Mouse (Mus musculus): ENCODE measurements around the gene Zcchc7. TPM values are rescaled to one million over a fixed set of nuclear protein-coding genes. Genes with fewer than 3 reads are reported as not detected.
A peak's percentile ranks its signal among the peaks of the same experiment; 100 is the strongest.

The Zcchc7 gene
- polyA plus RNA-seq, 1 experiment from 2014 or later = 23.5 TPM

GRCm38 (mm10) chr4:44974331-44974730, 218.7 kb downstream of the Zcchc7 start:
- Histone ChIP-seq H3K4me2 (ENCODE audit: low read depth, low read length) (no peak overlapping the region), H3K9ac (ENCODE audit: low read length) (no peak overlapping the region), H3K4me1 (ENCODE audit: control insufficient read depth, insufficient read depth, low read length) (peaks cover 5% of the 10 kb centered on the region), H3K27ac (ENCODE audit: low read length) (no peak overlapping the region), H3K4me3 (ENCODE audit: low read length) (no peak overlapping the region), H3K27me3 (ENCODE audit: control insufficient read depth, insufficient read depth, low read length) (no peaks in the 10 kb centered on the region), H3K36me3 (ENCODE audit: control insufficient read depth, insufficient read depth) (no peaks in the 10 kb centered on the region), H3K9me3 (replicated peaks; ENCODE audit: control insufficient read depth, low read length) (peaks cover 3% of the 10 kb centered on the region; the same call in 1 of the 2 replicates)
- 74% methylated on average over 8 of the region's 8 CpGs for WGBS
- no peak for ATAC-seq (replicated peaks; ENCODE audit: extremely low read depth, insufficient read depth, low FRiP score)

GRCm38 (mm10) chr4:44976026-44976615, 220.4 kb downstream of the Zcchc7 start:
- Histone ChIP-seq H3K36me3 (ENCODE audit: control insufficient read depth, insufficient read depth) (no peaks in the 10 kb centered on the region), H3K9ac (ENCODE audit: low read length) (no peak overlapping the region), H3K9me3 (replicated peaks; ENCODE audit: control insufficient read depth, low read length) (peaks cover 3% of the 10 kb centered on the region; the same call in 1 of the 2 replicates), H3K27ac (ENCODE audit: low read length) (no peak overlapping the region), H3K4me1 (ENCODE audit: control insufficient read depth, insufficient read depth, low read length) (peaks cover 14% of the 10 kb centered on the region), H3K27me3 (ENCODE audit: control insufficient read depth, insufficient read depth, low read length) (no peaks in the 10 kb centered on the region), H3K4me3 (ENCODE audit: low read length) (no peak overlapping the region), H3K4me2 (ENCODE audit: low read depth, low read length) (no peak overlapping the region)
- ATAC-seq (replicated peaks; ENCODE audit: extremely low read depth, insufficient read depth, low FRiP score) = no peak
- WGBS = 65% methylated on average over 6 of the region's 6 CpGs

- Histone ChIP-seq H3K4me1 (ENCODE audit: control insufficient read depth, insufficient read depth, low read length) (peaks cover 17% of the 10 kb centered on the region), H3K27me3 (ENCODE audit: control insufficient read depth, insufficient read depth, low read length) (no peaks in the 10 kb centered on the region), H3K36me3 (ENCODE audit: control insufficient read depth, insufficient read depth) (no peaks in the 10 kb centered on the region), H3K9ac (ENCODE audit: low read length) (no peak overlapping the region), H3K4me3 (ENCODE audit: low read length) (no peak overlapping the region), H3K4me2 (ENCODE audit: low read depth, low read length) (no peak overlapping the region), H3K27ac (ENCODE audit: low read length) (no peak overlapping the region), H3K9me3 (replicated peaks; ENCODE audit: control insufficient read depth, low read length) (peaks cover 3% of the 10 kb centered on the region; the same call in 1 of the 2 replicates)
- no peak for ATAC-seq (replicated peaks; ENCODE audit: extremely low read depth, insufficient read depth, low FRiP score)
- 85% methylated on average over 10 of the region's 10 CpGs for WGBS
Observed at GRCm38 (mm10) chr4:44976921-44977710, 221.4 kb downstream of the Zcchc7 start.

- Histone ChIP-seq H3K4me2 (ENCODE audit: low read depth, low read length) (no peak overlapping the region), H3K27me3 (ENCODE audit: control insufficient read depth, insufficient read depth, low read length) (no peaks in the 10 kb centered on the region), H3K9me3 (replicated peaks; ENCODE audit: control insufficient read depth, low read length) (peaks cover 3% of the 10 kb centered on the region; the same call in 1 of the 2 replicates), H3K27ac (ENCODE audit: low read length) (no peak overlapping the region), H3K4me3 (ENCODE audit: low read length) (no peak overlapping the region), H3K4me1 (ENCODE audit: control insufficient read depth, insufficient read depth, low read length) (peaks cover 28% of the 10 kb centered on the region), H3K36me3 (ENCODE audit: control insufficient read depth, insufficient read depth) (no peaks in the 10 kb centered on the region), H3K9ac (ENCODE audit: low read length) (no peak overlapping the region)
- ATAC-seq (replicated peaks; ENCODE audit: extremely low read depth, insufficient read depth, low FRiP score) = no peak
- 78% methylated on average over 5 of the region's 5 CpGs for WGBS
Observed at GRCm38 (mm10) chr4:44978175-44978574, 222.5 kb downstream of the Zcchc7 start.

GRCm38 (mm10) chr4:44979794-44980338, 224.2 kb downstream of the Zcchc7 start:
- H3K27ac ChIP-seq (ENCODE audit: low read length) = no peak overlapping the region
- H3K4me3 ChIP-seq (ENCODE audit: low read length) = no peak overlapping the region
- no peak for ATAC-seq (replicated peaks; ENCODE audit: extremely low read depth, insufficient read depth, low FRiP score)
- H3K4me2 ChIP-seq (ENCODE audit: low read depth, low read length) = no peak overlapping the region
- H3K36me3 ChIP-seq (ENCODE audit: control insufficient read depth, insufficient read depth) = 0 out of 2 replicates have a peak, but pooled peaks cover 2% of the 10 kb centered on the region
- 63% methylated on average over 7 of the region's 7 CpGs for WGBS
- no peak overlapping the region for H3K9ac ChIP-seq (ENCODE audit: low read length)
- no peaks in the 10 kb centered on the region for H3K27me3 ChIP-seq (ENCODE audit: control insufficient read depth, insufficient read depth, low read length)
- peaks cover 29% of the 10 kb centered on the region for H3K4me1 ChIP-seq (ENCODE audit: control insufficient read depth, insufficient read depth, low read length)
- H3K9me3 ChIP-seq (replicated peaks; ENCODE audit: control insufficient read depth, low read length) = peaks cover 3% of the 10 kb centered on the region; the same call in 1 of the 2 replicates

- peak; percentile 94 for ATAC-seq (replicated peaks; ENCODE audit: extremely low read depth, insufficient read depth, low FRiP score)
- Histone ChIP-seq H3K4me1 (ENCODE audit: control insufficient read depth, insufficient read depth, low read length) (peaks cover 29% of the 10 kb centered on the region), H3K36me3 (ENCODE audit: control insufficient read depth, insufficient read depth) (peaks cover 2% of the 10 kb centered on the region; the same call in 1 of the 2 replicates), H3K9me3 (replicated peaks; ENCODE audit: control insufficient read depth, low read length) (peaks cover 3% of the 10 kb centered on the region; the same call in 1 of the 2 replicates), H3K9ac (ENCODE audit: low read length) (peak within 1 kb of the TSS; percentile 94), H3K4me2 (ENCODE audit: low read depth, low read length) (peak within 1 kb of the TSS; percentile 79), H3K27me3 (ENCODE audit: control insufficient read depth, insufficient read depth, low read length) (no peaks in the 10 kb centered on the region), H3K4me3 (ENCODE audit: low read length) (peak within 1 kb of the TSS; percentile 86), H3K27ac (ENCODE audit: low read length) (peak within 1 kb of the TSS; percentile 94)
- WGBS = under 1% methylated on average over 40 of the region's 40 CpGs
Observed at GRCm38 (mm10) chr4:44981280-44981973, 225.8 kb downstream of the Zcchc7 start, which contains the start of gene Grhpr. TSS of gene Grhpr (plus strand) at chr4:44981395.

Small RNAs within 50 kb of the gene (microRNA-seq; reads per million reads assigned to microRNA genes)
- gene Gm22639 = not detected

Other genes with a start within 250 kb of the Zcchc7 start
- gene Pax5, start 45.4 kb upstream of the Zcchc7 start, polyA plus RNA-seq (2015; fragmentation: Nextera tagmentation; extraction: Ambion mirVana) = 0.34 TPM in 1 of 2 replicates, not detected in the other
- gene Grhpr, start 225.5 kb downstream of the Zcchc7 start, polyA plus RNA-seq (2015; fragmentation: Nextera tagmentation; extraction: Ambion mirVana) = 97.7 and 107 TPM in 2 replicates